Mouse (Mus musculus): ENCODE data around the gene P2rx4.

- TF ChIP-seq CTCF (conservative IDR thresholded peaks at IDR 0.05; ENCODE audit: low read length) = no peak
- no peak for TF ChIP-seq NANOG (IDR thresholded peaks at IDR 0.05; ENCODE audit: borderline replicate concordance, low read length)
These were observed 9.2 kb upstream of the P2rx4 start for GRCm38 (mm10) chr5:122698041-122698700.
